Mouse (Mus musculus) pancreas, adult 10 weeks (tissue): ENCODE results near the gene Cdk2. TPM values are rescaled to one million over a fixed set of nuclear protein-coding genes. Genes with fewer than 3 reads are reported as not detected.

Experiments
- polyA plus RNA-seq: library from polyadenylated mRNA; stranded (reverse); fragments of 350-450 nt; fragmentation: Illumina TruSeq; extraction: RNeasy Lipid Tissue Mini Kit (QIAGEN cat#74804); gene quantifications from one replicate; pipeline ENCODE4 v1.2.3, GENCODE M21; 2015; ENCODE audit warnings: low read depth, low replicate concordance; ENCODE audit not compliant: insufficient read depth

Cdk2 gene
- 6.2 TPM for polyA plus RNA-seq

GRCm38 (mm10) chr10:128704491-128705316, at the start of gene Cdk2:
TSS of gene Cdk2 (minus strand) at chr10:128705031.

GRCm38 (mm10) chr10:128747646-128748251, 42.9 kb upstream of the Cdk2 start, which contains the start of gene Pym1:
TSS of gene Pym1 (plus strand) at chr10:128747889.

GRCm38 (mm10) chr10:128744680-128745601, 40.1 kb upstream of the Cdk2 start, which contains the start of gene Dgka:
TSS of gene Dgka (minus strand) at chr10:128744855.

GRCm38 (mm10) chr10:128703895-128704294, 936 bp downstream of the Cdk2 start, which contains the start of gene Pmel:
TSS of gene Pmel (plus strand) at chr10:128704195.

GRCm38 (mm10) chr10:128695992-128696807, 8.6 kb downstream of the Cdk2 start, which contains the start of gene Rab5b:
TSS of gene Rab5b (minus strand) at chr10:128696264.

GRCm38 (mm10) chr10:128673763-128674468, 30.9 kb downstream of the Cdk2 start, which contains the start of gene Suox:
TSS of gene Suox (minus strand) at chr10:128674073.

Other genes with a start within 250 kb of the Cdk2 start
- gene Smarcc2, start 245.8 kb downstream of the Cdk2 start, polyA plus RNA-seq, result 24.6 TPM
- gene Myl6, start 210.9 kb downstream of the Cdk2 start, polyA plus RNA-seq, result 403 TPM
- gene Myl6b, start 206.3 kb downstream of the Cdk2 start, polyA plus RNA-seq, result not detected
- gene Esyt1, start 179.2 kb downstream of the Cdk2 start, polyA plus RNA-seq, result 15.7 TPM
- gene Zc3h10, start 157.3 kb downstream of the Cdk2 start, polyA plus RNA-seq, result 2.5 TPM
- 2,737 TPM for gene Rpl41, start 155.7 kb downstream of the Cdk2 start, polyA plus RNA-seq
- 20.2 TPM for gene Pa2g4, start 139.0 kb downstream of the Cdk2 start, polyA plus RNA-seq
- gene Erbb3, start 115.4 kb downstream of the Cdk2 start, polyA plus RNA-seq, result 2.9 TPM
- gene Rps26, start 78.3 kb downstream of the Cdk2 start, polyA plus RNA-seq, result 365 TPM
- gene Ikzf4, start 59.0 kb downstream of the Cdk2 start, polyA plus RNA-seq, result 0.70 TPM
- gene Suox, start 31.0 kb downstream of the Cdk2 start, polyA plus RNA-seq, result 3.5 TPM
- 15.3 TPM for gene Rab5b, start 8.8 kb downstream of the Cdk2 start, polyA plus RNA-seq
- gene Pmel, start 836 bp downstream of the Cdk2 start, polyA plus RNA-seq, result not detected
- 10.4 TPM for gene Dgka, start 39.8 kb upstream of the Cdk2 start, polyA plus RNA-seq
- gene Pym1, start 42.9 kb upstream of the Cdk2 start, polyA plus RNA-seq, result 4.8 TPM
- 3.0 TPM for gene Mmp19, start 85.9 kb upstream of the Cdk2 start, polyA plus RNA-seq
- gene Dnajc14, start 99.0 kb upstream of the Cdk2 start, polyA plus RNA-seq, result 9.2 TPM
- 6.6 TPM for gene Tmem198b, start 99.3 kb upstream of the Cdk2 start, polyA plus RNA-seq
- gene Sarnp, start 112.3 kb upstream of the Cdk2 start, polyA plus RNA-seq, result 15.9 TPM
- gene Ormdl2, start 116.6 kb upstream of the Cdk2 start, polyA plus RNA-seq, result 11.8 TPM
- gene Gdf11, start 186.7 kb upstream of the Cdk2 start, polyA plus RNA-seq, result not detected
- gene Cd63, start 196.0 kb upstream of the Cdk2 start, polyA plus RNA-seq, result 125 TPM
- 12.1 TPM for gene Rdh5, start 217.9 kb upstream of the Cdk2 start, polyA plus RNA-seq
- gene Bloc1s1, start 219.0 kb upstream of the Cdk2 start, polyA plus RNA-seq, result 47.0 TPM
- gene Itga7, start 228.8 kb upstream of the Cdk2 start, polyA plus RNA-seq, result 5.2 TPM